Mouse (Mus musculus): Measurements from ENCODE around the gene Slc43a2. TPM values are rescaled to one million over a fixed set of nuclear protein-coding genes. Genes with fewer than 3 reads are reported as not detected.

The Slc43a2 gene
- polyA plus RNA-seq, 1 experiment from 2014 or later = 15.7 TPM

DNA sequence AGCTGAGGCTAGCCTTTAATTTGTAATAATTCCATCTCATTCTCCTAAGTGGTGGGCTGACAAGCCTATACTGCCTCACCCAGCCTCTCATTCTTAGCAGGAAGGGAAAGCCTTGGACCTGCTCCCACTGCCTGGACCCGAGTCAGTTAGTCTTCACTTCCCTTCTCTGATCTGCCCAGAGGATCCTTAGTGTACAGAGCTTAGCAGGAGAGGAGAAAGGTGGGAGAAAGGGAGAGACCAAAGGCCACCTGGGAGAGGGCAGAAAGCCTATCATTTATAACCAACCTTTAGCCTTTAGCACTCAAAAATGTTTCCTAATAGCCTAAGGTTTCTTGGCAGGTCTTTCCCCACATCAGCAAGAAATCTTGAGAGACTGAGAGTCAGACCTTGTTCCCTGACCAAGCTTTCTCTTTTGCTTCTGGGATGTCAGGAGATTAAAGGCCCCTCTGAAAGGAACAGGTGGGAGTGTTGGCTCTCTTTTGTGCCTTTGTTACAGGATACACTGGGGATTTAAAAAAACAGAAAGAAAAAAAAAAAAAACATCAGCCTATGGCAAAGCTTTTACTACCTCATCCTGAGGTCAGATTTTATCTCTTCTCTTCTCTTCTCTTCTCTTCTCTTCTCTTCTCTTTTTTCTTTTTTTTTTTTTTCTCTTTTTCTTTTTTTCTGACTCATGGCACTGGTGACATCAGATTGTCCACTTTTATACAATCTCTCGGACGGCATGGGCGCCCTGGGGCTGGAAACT is 3.0 kb downstream of the Slc43a2 start:
- Histone ChIP-seq H3K4me1 (ENCODE audit: control insufficient read depth, insufficient read depth, low read length) (peaks cover 32% of the 10 kb centered on the region), H3K9me3 (ENCODE audit: control insufficient read depth, low read length) (no peaks in the 10 kb centered on the region), H3K4me2 (ENCODE audit: low read length) (peak overlapping the region; percentile 100), H3K36me3 (ENCODE audit: control insufficient read depth, insufficient read depth, low read length) (no peaks in the 10 kb centered on the region), H3K9ac (replicated peaks; ENCODE audit: low read length) (0 out of 2 replicates have a peak overlapping the region, but pooled peaks have one; percentile 7), H3K4me3 (replicated peaks; ENCODE audit: low read depth, low read length) (0 out of 2 replicates have a peak overlapping the region, but pooled peaks have one; percentile 1), H3K27me3 (ENCODE audit: control insufficient read depth, insufficient read depth, low read length) (no peaks in the 10 kb centered on the region), H3K27ac (replicated peaks; ENCODE audit: low read depth, low read length) (no peak overlapping the region; the same call in 1 of the 2 replicates)
- no peak for DNase-seq
- no peak for ATAC-seq (ENCODE audit: low FRiP score, low TSS enrichment)
- WGBS = 43% methylated on average over 4 of the region's 4 CpGs

- no peak for DNase-seq
- no peaks in the 10 kb centered on the region for H3K36me3 ChIP-seq (ENCODE audit: control insufficient read depth, insufficient read depth, low read length)
- no peak for ATAC-seq (ENCODE audit: low FRiP score, low TSS enrichment)
- peak overlapping the region; percentile 16; the same call in 1 of the 2 replicates for H3K9ac ChIP-seq (replicated peaks; ENCODE audit: low read length)
- H3K9me3 ChIP-seq (ENCODE audit: control insufficient read depth, low read length) = no peaks in the 10 kb centered on the region
- no peaks in the 10 kb centered on the region for H3K27me3 ChIP-seq (ENCODE audit: control insufficient read depth, insufficient read depth, low read length)
- H3K4me2 ChIP-seq (ENCODE audit: low read length) = peak overlapping the region; percentile 100
- no peak overlapping the region for H3K4me3 ChIP-seq (replicated peaks; ENCODE audit: low read depth, low read length)
- H3K4me1 ChIP-seq (ENCODE audit: control insufficient read depth, insufficient read depth, low read length) = peaks cover 32% of the 10 kb centered on the region
- 68% methylated on average over 13 of the region's 13 CpGs for WGBS
- H3K27ac ChIP-seq (replicated peaks; ENCODE audit: low read depth, low read length) = no peak overlapping the region
These were observed 3.8 kb downstream of the Slc43a2 start for GRCm38 (mm10) chr11:75535106-75535795.

DNA sequence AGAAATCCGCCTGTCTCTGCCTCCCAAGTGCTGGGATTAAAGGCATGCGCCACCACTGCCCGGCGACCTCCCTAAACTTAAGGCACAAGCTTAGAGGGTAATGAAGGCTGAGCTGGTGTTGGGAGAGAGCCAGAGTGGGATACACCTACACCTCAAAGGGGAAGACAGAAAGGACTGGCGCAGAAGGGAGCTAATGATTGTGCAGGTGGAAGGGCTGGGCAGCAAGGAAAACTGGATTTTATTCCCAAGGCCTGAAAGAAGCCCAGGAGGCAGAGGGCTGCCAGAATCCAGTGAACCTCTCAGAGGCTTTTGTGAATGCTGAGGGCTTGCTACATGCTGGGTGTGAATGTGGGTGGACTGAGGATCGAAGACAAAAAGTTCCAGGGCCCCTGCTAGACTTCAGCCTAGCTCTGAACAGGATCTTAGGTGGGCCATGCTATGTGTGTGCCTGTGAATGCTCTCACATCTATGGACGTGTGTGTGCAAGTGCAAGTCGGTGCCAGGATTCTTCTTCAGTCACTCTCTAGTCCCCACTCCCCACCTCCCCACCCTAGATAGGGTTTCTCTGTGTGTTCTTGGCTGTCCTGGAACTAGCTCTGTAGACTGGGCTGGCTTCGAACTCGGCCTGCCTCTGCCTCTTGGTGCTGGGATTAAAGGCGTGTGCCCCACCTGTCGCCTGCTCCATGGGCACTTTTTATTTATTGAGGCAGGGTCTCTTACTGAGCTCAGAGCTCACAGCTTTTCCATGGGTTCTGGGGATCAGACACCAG is 4.9 kb downstream of the Slc43a2 start:
- Histone ChIP-seq H3K4me3 (replicated peaks; ENCODE audit: low read depth, low read length) (no peak overlapping the region), H3K4me1 (ENCODE audit: control insufficient read depth, insufficient read depth, low read length) (peaks cover 36% of the 10 kb centered on the region)
- WGBS = 88% methylated on average over 12 of the region's 12 CpGs

DNA sequence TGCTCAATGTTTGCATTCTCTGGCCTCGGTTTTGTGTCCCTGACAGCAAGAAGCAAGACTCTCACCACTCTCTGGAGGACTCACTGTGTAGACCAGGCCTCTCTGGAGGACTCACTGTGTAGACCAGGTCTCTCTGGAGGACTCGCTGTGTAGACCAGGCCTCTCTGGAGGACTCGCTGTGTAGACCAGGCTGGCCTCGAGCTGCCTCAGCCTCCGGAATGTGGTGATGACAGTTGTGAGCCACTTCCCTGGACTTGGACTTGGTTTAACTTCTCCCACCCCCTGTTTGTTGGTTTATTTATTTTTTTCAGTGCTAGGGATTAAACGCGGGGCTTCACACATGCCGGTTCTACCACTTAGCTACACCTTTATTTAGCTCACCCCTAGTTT is 5.5 kb downstream of the Slc43a2 start:
- no peaks in the 10 kb centered on the region for H3K9me3 ChIP-seq (ENCODE audit: control insufficient read depth, low read length)
- no peak overlapping the region for H3K27ac ChIP-seq (replicated peaks; ENCODE audit: low read depth, low read length)
- H3K9ac ChIP-seq (replicated peaks; ENCODE audit: low read length) = no peak overlapping the region
- DNase-seq (no peak), ATAC-seq (ENCODE audit: low FRiP score, low TSS enrichment) (no peak)
- no peak overlapping the region for H3K4me2 ChIP-seq (ENCODE audit: low read length)
- H3K36me3 ChIP-seq (ENCODE audit: control insufficient read depth, insufficient read depth, low read length) = no peaks in the 10 kb centered on the region
- WGBS = 91% methylated on average over 8 of the region's 8 CpGs
- peaks cover 36% of the 10 kb centered on the region for H3K4me1 ChIP-seq (ENCODE audit: control insufficient read depth, insufficient read depth, low read length)
- no peak overlapping the region for H3K4me3 ChIP-seq (replicated peaks; ENCODE audit: low read depth, low read length)
- no peaks in the 10 kb centered on the region for H3K27me3 ChIP-seq (ENCODE audit: control insufficient read depth, insufficient read depth, low read length)

More for the DNA sequence above, 4.9 kb downstream of the Slc43a2 start:
- Histone ChIP-seq H3K27me3 (ENCODE audit: control insufficient read depth, insufficient read depth, low read length) (no peaks in the 10 kb centered on the region), H3K27ac (replicated peaks; ENCODE audit: low read depth, low read length) (no peak overlapping the region), H3K9me3 (ENCODE audit: control insufficient read depth, low read length) (no peaks in the 10 kb centered on the region), H3K4me2 (ENCODE audit: low read length) (no peak overlapping the region), H3K9ac (replicated peaks; ENCODE audit: low read length) (no peak overlapping the region), H3K36me3 (ENCODE audit: control insufficient read depth, insufficient read depth, low read length) (no peaks in the 10 kb centered on the region)
- DNase-seq = no peak
- no peak for ATAC-seq (ENCODE audit: low FRiP score, low TSS enrichment)

DNA sequence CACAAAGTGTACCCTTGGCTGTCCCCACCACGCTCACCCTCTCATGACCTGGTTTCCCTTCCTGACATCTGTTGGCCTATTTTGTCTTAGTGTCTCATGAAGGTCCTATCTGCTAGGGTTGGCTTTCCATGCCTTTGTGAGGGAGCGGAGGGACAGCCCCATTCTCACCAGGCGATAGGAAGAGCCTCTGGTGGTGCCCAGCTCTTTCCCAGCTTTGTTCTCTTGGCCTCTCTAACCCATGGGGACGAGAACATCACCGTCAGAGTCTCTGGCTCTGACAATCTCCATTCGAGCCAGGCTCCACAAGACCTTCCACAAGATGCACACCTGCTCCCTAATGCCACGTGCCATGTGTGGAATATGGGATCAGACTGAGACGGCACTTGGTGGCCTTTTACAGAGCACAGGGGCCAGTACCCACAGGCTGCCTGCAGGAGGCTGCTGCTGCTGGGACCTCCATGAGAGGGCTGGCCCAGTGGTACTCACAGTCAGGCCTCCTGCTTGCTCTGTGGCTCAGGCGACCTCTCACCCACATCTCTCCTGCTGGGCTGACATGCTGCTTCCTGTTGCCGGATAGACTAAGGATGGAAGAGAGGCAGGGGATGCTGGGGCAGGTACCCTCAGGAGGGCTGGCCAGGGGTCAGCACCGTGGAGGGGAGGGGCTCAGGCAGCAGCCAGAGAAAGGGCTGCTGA is 6.1 kb downstream of the Slc43a2 start:
- Histone ChIP-seq H3K36me3 (ENCODE audit: control insufficient read depth, insufficient read depth, low read length) (no peaks in the 10 kb centered on the region), H3K4me2 (ENCODE audit: low read length) (no peak overlapping the region), H3K4me3 (replicated peaks; ENCODE audit: low read depth, low read length) (no peak overlapping the region), H3K27ac (replicated peaks; ENCODE audit: low read depth, low read length) (peak overlapping the region; percentile 37), H3K27me3 (ENCODE audit: control insufficient read depth, insufficient read depth, low read length) (no peaks in the 10 kb centered on the region), H3K9me3 (ENCODE audit: control insufficient read depth, low read length) (no peaks in the 10 kb centered on the region), H3K4me1 (ENCODE audit: control insufficient read depth, insufficient read depth, low read length) (peaks cover 36% of the 10 kb centered on the region), H3K9ac (replicated peaks; ENCODE audit: low read length) (no peak overlapping the region)
- no peak for DNase-seq
- ATAC-seq (ENCODE audit: low FRiP score, low TSS enrichment) = no peak
- WGBS = 44% methylated on average over 11 of the region's 11 CpGs

DNA sequence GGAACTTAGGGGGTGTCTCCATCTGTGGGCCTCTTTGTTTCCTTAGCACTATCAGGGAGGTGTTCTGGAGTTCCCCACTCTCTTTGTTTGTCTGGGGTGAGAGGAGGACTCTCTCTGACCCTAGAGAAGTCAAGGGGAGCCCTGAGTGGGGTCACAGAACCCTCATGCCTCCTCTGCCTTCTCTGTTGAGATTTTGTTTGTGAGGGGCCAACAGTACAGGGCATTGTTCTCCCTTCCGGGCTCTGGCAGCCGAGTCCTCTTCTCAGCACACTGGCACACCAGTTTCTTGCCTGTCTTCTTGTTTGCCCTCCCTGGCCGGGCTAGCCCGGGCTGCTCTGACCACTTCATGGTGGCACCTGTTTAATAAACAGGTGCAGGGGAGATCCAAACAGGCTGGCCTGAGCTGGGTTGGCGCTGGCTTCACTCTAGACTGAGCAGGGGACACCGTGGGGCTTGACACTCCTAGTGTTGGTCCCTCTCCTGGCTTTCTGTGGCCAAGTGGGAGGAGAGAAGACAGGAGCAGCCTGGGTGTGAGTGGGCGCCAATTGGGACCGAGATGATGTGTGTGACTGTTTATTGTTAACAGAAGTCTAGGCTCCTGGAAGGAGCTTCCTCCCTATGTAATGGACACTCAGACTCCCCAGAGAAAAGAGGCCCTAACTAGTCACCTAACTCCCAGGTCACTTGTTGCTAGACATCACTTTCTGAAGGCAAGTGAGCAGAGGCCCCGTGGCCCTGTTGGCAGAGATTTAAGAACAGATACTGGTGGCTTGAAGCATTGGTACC is 6.9 kb downstream of the Slc43a2 start:
- DNase-seq (no peak), ATAC-seq (ENCODE audit: low FRiP score, low TSS enrichment) (no peak)
- Histone ChIP-seq H3K36me3 (ENCODE audit: control insufficient read depth, insufficient read depth, low read length) (peaks cover 4% of the 10 kb centered on the region; the same call in 1 of the 2 replicates), H3K9ac (replicated peaks; ENCODE audit: low read length) (no peak overlapping the region), H3K9me3 (ENCODE audit: control insufficient read depth, low read length) (no peaks in the 10 kb centered on the region), H3K27ac (replicated peaks; ENCODE audit: low read depth, low read length) (peak overlapping the region; percentile 37), H3K4me3 (replicated peaks; ENCODE audit: low read depth, low read length) (no peak overlapping the region), H3K4me1 (ENCODE audit: control insufficient read depth, insufficient read depth, low read length) (peaks cover 29% of the 10 kb centered on the region), H3K4me2 (ENCODE audit: low read length) (no peak overlapping the region), H3K27me3 (ENCODE audit: control insufficient read depth, insufficient read depth, low read length) (no peaks in the 10 kb centered on the region)
- WGBS = 70% methylated on average over 9 of the region's 9 CpGs

- Histone ChIP-seq H3K4me3 (replicated peaks; ENCODE audit: low read depth, low read length) (no peak overlapping the region), H3K27me3 (ENCODE audit: control insufficient read depth, insufficient read depth, low read length) (no peaks in the 10 kb centered on the region), H3K4me2 (ENCODE audit: low read length) (no peak overlapping the region), H3K9ac (replicated peaks; ENCODE audit: low read length) (no peak overlapping the region), H3K4me1 (ENCODE audit: control insufficient read depth, insufficient read depth, low read length) (peaks cover 26% of the 10 kb centered on the region), H3K36me3 (ENCODE audit: control insufficient read depth, insufficient read depth, low read length) (peaks cover 7% of the 10 kb centered on the region; the same call in 1 of the 2 replicates), H3K9me3 (ENCODE audit: control insufficient read depth, low read length) (no peaks in the 10 kb centered on the region), H3K27ac (replicated peaks; ENCODE audit: low read depth, low read length) (no peak overlapping the region)
- DNase-seq (no peak), ATAC-seq (ENCODE audit: low FRiP score, low TSS enrichment) (no peak)
- WGBS = 92% methylated on average over 13 of the region's 13 CpGs
These were observed 7.4 kb downstream of the Slc43a2 start for GRCm38 (mm10) chr11:75538970-75539299.

DNA sequence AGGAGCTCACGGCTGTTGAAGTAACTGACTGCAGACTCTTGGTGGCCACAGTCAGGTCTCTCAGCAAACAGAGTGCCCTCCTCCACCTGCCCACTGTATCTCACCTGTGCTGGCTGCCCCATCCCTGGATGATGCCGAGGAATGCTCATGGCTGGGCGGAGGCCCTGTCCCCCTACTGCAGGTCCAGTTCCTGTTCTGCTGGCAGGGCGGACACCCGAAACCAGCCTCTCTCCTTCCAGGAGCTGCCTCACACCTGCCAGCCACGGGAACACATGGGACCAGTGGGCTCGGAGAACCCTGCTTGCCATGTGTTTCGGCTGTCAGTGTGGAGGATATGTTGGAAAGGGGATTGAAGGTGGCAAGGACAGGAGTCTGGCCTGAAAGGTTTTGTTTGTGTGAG is 8.7 kb downstream of the Slc43a2 start:
- DNase-seq (no peak), ATAC-seq (ENCODE audit: low FRiP score, low TSS enrichment) (no peak)
- H3K27me3 ChIP-seq (ENCODE audit: control insufficient read depth, insufficient read depth, low read length) = no peaks in the 10 kb centered on the region
- H3K9me3 ChIP-seq (ENCODE audit: control insufficient read depth, low read length) = no peaks in the 10 kb centered on the region
- H3K4me2 ChIP-seq (ENCODE audit: low read length) = no peak overlapping the region
- H3K4me3 ChIP-seq (replicated peaks; ENCODE audit: low read depth, low read length) = no peak overlapping the region
- WGBS = 78% methylated on average over 8 of the region's 8 CpGs
- peaks cover 17% of the 10 kb centered on the region for H3K36me3 ChIP-seq (ENCODE audit: control insufficient read depth, insufficient read depth, low read length)
- H3K9ac ChIP-seq (replicated peaks; ENCODE audit: low read length) = no peak overlapping the region
- no peak overlapping the region for H3K27ac ChIP-seq (replicated peaks; ENCODE audit: low read depth, low read length)
- H3K4me1 ChIP-seq (ENCODE audit: control insufficient read depth, insufficient read depth, low read length) = peaks cover 16% of the 10 kb centered on the region

Measured in midbrain, embryonic 14.5 days (tissue).